Mouse (Mus musculus) E14TG2a.4 (cell line): ENCODE data around the gene Ccser2.

ENCODE experiments used
- CTCF ChIP-seq: conservative IDR thresholded peaks from 2 replicates; pipeline ENCODE4 v1.5.1; 2014; ENCODE audit warnings: low read length
- POU5F1 ChIP-seq: IDR thresholded peaks from 2 replicates; pipeline ENCODE4 v1.6.1; 2014; ENCODE audit warnings: low read length, borderline replicate concordance

DNA sequence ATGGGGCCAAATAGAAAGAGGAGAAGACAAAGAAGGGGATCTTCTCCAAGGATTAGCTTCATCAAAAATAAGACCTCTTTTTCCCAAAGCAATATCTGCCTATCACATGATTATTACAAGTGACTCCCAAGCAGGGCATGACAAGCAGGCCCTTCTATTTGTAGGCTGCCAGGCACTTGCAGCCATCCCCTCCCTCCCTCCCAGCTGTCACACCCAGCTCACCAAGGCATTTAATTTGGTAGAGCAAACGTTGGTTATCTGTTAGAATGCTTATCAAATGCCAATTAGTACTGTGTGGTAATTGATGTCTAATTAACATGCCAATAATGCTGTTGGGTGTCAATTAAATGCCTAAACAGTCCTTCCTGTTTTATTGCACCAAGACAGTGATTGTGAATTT is 119.7 kb downstream of the Ccser2 start:
- no peak for TF ChIP-seq CTCF
- no peak for TF ChIP-seq POU5F1
